Mouse (Mus musculus) right cerebral cortex, postnatal 4 days (tissue): Measurements from ENCODE around the gene Usp25.

Experiments used
- DNase-seq: peaks from one replicate; pipeline ENCODE4 v3.0.0-alpha.2; 2022

The Usp25 gene

GRCm38 (mm10) chr16:77034751-77035150, 21.2 kb downstream of the Usp25 start:
- DNase-seq = no peak

GRCm38 (mm10) chr16:77041573-77041972, 28.1 kb downstream of the Usp25 start:
- DNase-seq = no peak

GRCm38 (mm10) chr16:77043499-77043898, 30.0 kb downstream of the Usp25 start:
- DNase-seq = no peak

- DNase-seq = no peak
Measured at GRCm38 (mm10) chr16:77054184-77054583, 40.7 kb downstream of the Usp25 start.

- DNase-seq = no peak
Measured at GRCm38 (mm10) chr16:77055519-77056159, 42.1 kb downstream of the Usp25 start.

- no peak for DNase-seq
Measured at GRCm38 (mm10) chr16:77056160-77056520, 42.6 kb downstream of the Usp25 start.

GRCm38 (mm10) chr16:77058567-77058966, 45.1 kb downstream of the Usp25 start:
- DNase-seq = no peak

- no peak for DNase-seq
Measured at GRCm38 (mm10) chr16:77060166-77060565, 46.7 kb downstream of the Usp25 start.

GRCm38 (mm10) chr16:77063916-77064315, 50.4 kb downstream of the Usp25 start:
- DNase-seq = no peak

GRCm38 (mm10) chr16:77076954-77077735, 63.6 kb downstream of the Usp25 start:
- DNase-seq = peak; percentile 17

- no peak for DNase-seq
Measured at GRCm38 (mm10) chr16:77077736-77078005, 64.2 kb downstream of the Usp25 start.

GRCm38 (mm10) chr16:77084071-77084470, 70.6 kb downstream of the Usp25 start:
- DNase-seq = no peak

- DNase-seq = no peak
Measured at GRCm38 (mm10) chr16:77089806-77090205, 76.3 kb downstream of the Usp25 start.

GRCm38 (mm10) chr16:77093526-77093925, 80.0 kb downstream of the Usp25 start:
- DNase-seq = no peak

- no peak for DNase-seq
Measured at GRCm38 (mm10) chr16:77095017-77095551, 81.6 kb downstream of the Usp25 start.

- DNase-seq = peak; percentile 76
Measured at GRCm38 (mm10) chr16:77099018-77099869, 85.7 kb downstream of the Usp25 start.

- DNase-seq = no peak
Measured at GRCm38 (mm10) chr16:77103637-77104264, 90.2 kb downstream of the Usp25 start.

GRCm38 (mm10) chr16:77111268-77111667, 97.8 kb downstream of the Usp25 start:
- DNase-seq = no peak

GRCm38 (mm10) chr16:77125908-77126307, 112.4 kb downstream of the Usp25 start:
- no peak for DNase-seq

GRCm38 (mm10) chr16:77128683-77129082, 115.2 kb downstream of the Usp25 start:
- no peak for DNase-seq

- no peak for DNase-seq
Measured at GRCm38 (mm10) chr16:77133055-77133454, 119.5 kb downstream of the Usp25 start.

- DNase-seq = no peak
Measured at GRCm38 (mm10) chr16:77140651-77141050, 127.1 kb downstream of the Usp25 start.

GRCm38 (mm10) chr16:77146801-77147200, 133.3 kb downstream of the Usp25 start:
- no peak for DNase-seq
